Mouse (Mus musculus) intestine, postnatal 0 days (tissue): ENCODE measurements at regions not wholly inside any gene's neighbourhood (a gene's known extent, or its start where the extent isn't known, plus 50 kb on each side); places are given as distances from the start of the nearest gene placed in this dataset.

ENCODE experiments used
- ATAC-seq: fragments of 200-750 bp; cut with Nextera tagmentation; 2 replicates; pipeline ENCODE4 v1.8.0; 2017; ENCODE audit warnings: mild to moderate bottlenecking, moderate TSS enrichment, moderate library complexity
- H3K27ac ChIP-seq: fragments of 300-500 bp; sonication (generic); 2 replicates; pipeline ENCODE4 v1.5.1; 2014; ENCODE audit warnings: mild to moderate bottlenecking, low read depth, low read length, moderate library complexity
- H3K27me3 ChIP-seq: fragments of 300-500 bp; sonication (generic); replicated peaks from 2 replicates; pipeline ENCODE4 v1.6.1; 2014; ENCODE audit warnings: low read length, mixed read lengths; ENCODE audit not compliant: control insufficient read depth, insufficient read depth
- H3K36me3 ChIP-seq: fragments of 300-500 bp; sonication (generic); 2 replicates; pipeline ENCODE4 v1.6.1; 2014; ENCODE audit warnings: mild to moderate bottlenecking, moderate library complexity; ENCODE audit not compliant: control insufficient read depth, insufficient read depth
- H3K4me1 ChIP-seq: fragments of 300-500 bp; sonication (generic); replicated peaks from 2 replicates; pipeline ENCODE4 v1.6.1; 2014; ENCODE audit warnings: antibody characterized with exemption, low read length, mixed read lengths; ENCODE audit not compliant: control insufficient read depth, insufficient read depth
- H3K4me2 ChIP-seq: fragments of 300-500 bp; sonication (generic); replicated peaks from 2 replicates; pipeline ENCODE4 v1.6.1; 2014; ENCODE audit warnings: low read depth, mild to moderate bottlenecking, moderate library complexity
- H3K4me3 ChIP-seq: fragments of 300-500 bp; sonication (generic); 2 replicates; pipeline ENCODE4 v1.5.1; 2014; ENCODE audit warnings: low read depth, low read length
- H3K9ac ChIP-seq: fragments of 300-500 bp; sonication (generic); 2 replicates; pipeline ENCODE4 v1.6.1; 2014; ENCODE audit warnings: mild to moderate bottlenecking, low read depth, low read length
- H3K9me3 ChIP-seq: fragments of 300-500 bp; sonication (generic); 2 replicates; pipeline ENCODE4 v1.6.1; 2016; ENCODE audit warnings: mixed run types; ENCODE audit not compliant: control insufficient read depth
- CTCF ChIP-seq: sonication (generic); IDR thresholded peaks from 2 replicates; pipeline ENCODE4 v1.5.1; 2016; ENCODE audit warnings: low read depth, mild to moderate bottlenecking, control low read depth, antibody characterized with exemption, moderate library complexity
- WGBS: fragments of 180-500 bp; shearing (Covaris S2); extraction: QIAGEN DNeasy Blood & Tissue Kit; methylation state at CpG from one replicate; pipeline ENCODE4 v1.1.7; 2014; 5-methylcytosine and 5-hydroxymethylcytosine counted together

GRCm38 (mm10) chr17:84036056-84036455 lies 151.7 kb downstream of the Zfp36l2 start:
- no peak for ATAC-seq
- Histone ChIP-seq H3K27me3 (no peaks in the 10 kb centered on the region), H3K4me2 (no peak overlapping the region), H3K27ac (no peak overlapping the region), H3K36me3 (no peaks in the 10 kb centered on the region), H3K9ac (no peak overlapping the region), H3K4me1 (0 out of 2 replicates have a peak, but pooled peaks cover 3% of the 10 kb centered on the region), H3K4me3 (no peak overlapping the region), H3K9me3 (no peaks in the 10 kb centered on the region)
- 79% methylated on average over 6 of the region's 6 CpGs for WGBS
- TF ChIP-seq CTCF = no peak

GRCm38 (mm10) chr17:84034801-84035200 lies 152.9 kb downstream of the Zfp36l2 start:
- no peaks in the 10 kb centered on the region for H3K36me3 ChIP-seq
- H3K27ac ChIP-seq = no peak overlapping the region
- no peaks in the 10 kb centered on the region for H3K27me3 ChIP-seq
- H3K4me3 ChIP-seq = no peak overlapping the region
- no peak overlapping the region for H3K9ac ChIP-seq
- TF ChIP-seq CTCF = no peak
- H3K4me2 ChIP-seq = no peak overlapping the region
- ATAC-seq = no peak
- WGBS = 92% methylated on average over 1 of the region's 1 CpGs
- no peaks in the 10 kb centered on the region for H3K9me3 ChIP-seq
- H3K4me1 ChIP-seq = 0 out of 2 replicates have a peak, but pooled peaks cover 3% of the 10 kb centered on the region

- ATAC-seq = no peak
- no peak overlapping the region for H3K27ac ChIP-seq
- no peak overlapping the region for H3K9ac ChIP-seq
- no peaks in the 10 kb centered on the region for H3K36me3 ChIP-seq
- no peak for TF ChIP-seq CTCF
- H3K4me2 ChIP-seq = no peak overlapping the region
- H3K27me3 ChIP-seq = no peaks in the 10 kb centered on the region
- 0 out of 2 replicates have a peak, but pooled peaks cover 4% of the 10 kb centered on the region for H3K4me1 ChIP-seq
- no peak overlapping the region for H3K4me3 ChIP-seq
- H3K9me3 ChIP-seq = no peaks in the 10 kb centered on the region
- 61% methylated on average over 8 of the region's 8 CpGs for WGBS
These were observed 155.3 kb downstream of the Zfp36l2 start for GRCm38 (mm10) chr17:84032441-84032840.

GRCm38 (mm10) chr17:84031833-84032232 lies 155.9 kb downstream of the Zfp36l2 start:
- Histone ChIP-seq H3K9ac (no peak overlapping the region), H3K4me3 (no peak overlapping the region), H3K4me1 (0 out of 2 replicates have a peak, but pooled peaks cover 4% of the 10 kb centered on the region), H3K36me3 (no peaks in the 10 kb centered on the region), H3K4me2 (no peak overlapping the region), H3K9me3 (no peaks in the 10 kb centered on the region), H3K27me3 (no peaks in the 10 kb centered on the region), H3K27ac (no peak overlapping the region)
- no peak for ATAC-seq
- 75% methylated on average over 4 of the region's 4 CpGs for WGBS
- TF ChIP-seq CTCF = no peak

- H3K27me3 ChIP-seq = no peaks in the 10 kb centered on the region
- H3K4me1 ChIP-seq = 0 out of 2 replicates have a peak, but pooled peaks cover 4% of the 10 kb centered on the region
- H3K27ac ChIP-seq = no peak overlapping the region
- no peaks in the 10 kb centered on the region for H3K36me3 ChIP-seq
- no peaks in the 10 kb centered on the region for H3K9me3 ChIP-seq
- H3K4me2 ChIP-seq = no peak overlapping the region
- no peak for ATAC-seq
- H3K9ac ChIP-seq = no peak overlapping the region
- TF ChIP-seq CTCF = no peak
- H3K4me3 ChIP-seq = no peak overlapping the region
- WGBS = 75% methylated on average over 6 of the region's 6 CpGs
These were observed 156.4 kb downstream of the Zfp36l2 start for GRCm38 (mm10) chr17:84031381-84031780.

GRCm38 (mm10) chr17:84030699-84031098 lies 157.0 kb downstream of the Zfp36l2 start:
- 92% methylated on average over 5 of the region's 5 CpGs for WGBS
- no peak overlapping the region for H3K4me2 ChIP-seq
- H3K36me3 ChIP-seq = no peaks in the 10 kb centered on the region
- no peak overlapping the region for H3K27ac ChIP-seq
- TF ChIP-seq CTCF = peak; percentile 54
- ATAC-seq = no peak
- H3K27me3 ChIP-seq = no peaks in the 10 kb centered on the region
- 0 out of 2 replicates have a peak, but pooled peaks cover 4% of the 10 kb centered on the region for H3K4me1 ChIP-seq
- H3K9me3 ChIP-seq = no peaks in the 10 kb centered on the region
- H3K9ac ChIP-seq = no peak overlapping the region
- H3K4me3 ChIP-seq = no peak overlapping the region
